Mouse (Mus musculus): ENCODE measurements at regions not wholly inside any gene's neighbourhood (a gene's known extent, or its start where the extent isn't known, plus 50 kb on each side); places are given as distances from the start of the nearest gene placed in this dataset.

- TF ChIP-seq CTCF (IDR thresholded peaks at IDR 0.05; ENCODE audit: extremely low read depth, insufficient read depth, insufficient read length, insufficient replicate concordance) = no peak
- no peak for TF ChIP-seq POLR2A (IDR thresholded peaks at IDR 0.05; ENCODE audit: low read depth, low read length)
These were observed 183.8 kb downstream of the Satb1 start for GRCm38 (mm10) chr17:51649213-51649815.

Data from spleen, adult 2 months (tissue).